Mouse (Mus musculus) hindbrain, embryonic 12.5 days (tissue): ENCODE measurements around the gene Smpd2. TPM values are rescaled to one million over a fixed set of nuclear protein-coding genes. Genes with fewer than 3 reads are reported as not detected.
A peak's percentile ranks its signal among the peaks of the same experiment; 100 is the strongest.

ENCODE experiments used
- ATAC-seq: fragments of 200-750 bp; cut with Nextera tagmentation; 2 replicates; pipeline ENCODE4 v1.8.0; 2017; ENCODE audit warnings: moderate TSS enrichment; ENCODE audit not compliant: low FRiP score
- H3K27ac ChIP-seq: fragments of 300-500 bp; sonication (generic); 2 replicates; pipeline ENCODE4 v1.5.1; 2016; ENCODE audit warnings: mild to moderate bottlenecking
- H3K27me3 ChIP-seq: fragments of 300-500 bp; sonication (generic); 2 replicates; pipeline ENCODE4 v1.6.1; 2016; ENCODE audit warnings: mild to moderate bottlenecking
- H3K36me3 ChIP-seq: fragments of 300-500 bp; sonication (generic); 2 replicates; pipeline ENCODE4 v1.6.1; 2016; ENCODE audit warnings: mild to moderate bottlenecking
- H3K4me1 ChIP-seq: fragments of 300-500 bp; sonication (generic); 2 replicates; pipeline ENCODE4 v1.6.1; 2016
- H3K4me2 ChIP-seq: fragments of 300-500 bp; sonication (generic); replicated peaks from 2 replicates; pipeline ENCODE4 v1.6.1; 2016; ENCODE audit warnings: mild to moderate bottlenecking
- H3K4me3 ChIP-seq: fragments of 300-500 bp; sonication (generic); 2 replicates; pipeline ENCODE4 v1.5.1; 2016; ENCODE audit warnings: mild to moderate bottlenecking
- H3K9ac ChIP-seq: fragments of 300-500 bp; sonication (generic); 2 replicates; pipeline ENCODE4 v1.6.1; 2016; ENCODE audit warnings: mild to moderate bottlenecking, moderate library complexity
- H3K9me3 ChIP-seq: fragments of 300-500 bp; sonication (generic); replicated peaks from 2 replicates; pipeline ENCODE4 v1.6.1; 2016; ENCODE audit warnings: mild to moderate bottlenecking
- WGBS: fragments of 180-500 bp; shearing (Covaris S2); methylation state at CpG from one replicate; pipeline ENCODE4 v1.1.7; 2016; 5-methylcytosine and 5-hydroxymethylcytosine counted together
- polyA plus RNA-seq: library from polyadenylated mRNA; unstranded; fragments of >200 nt; fragmentation: Nextera tagmentation; extraction: Ambion mirVana; gene quantifications from 2 replicates; pipeline ENCODE4 v1.2.1, GENCODE M21; 2016

Smpd2 gene
- polyA plus RNA-seq: 41.4 and 42.8 TPM in 2 replicates

DNA sequence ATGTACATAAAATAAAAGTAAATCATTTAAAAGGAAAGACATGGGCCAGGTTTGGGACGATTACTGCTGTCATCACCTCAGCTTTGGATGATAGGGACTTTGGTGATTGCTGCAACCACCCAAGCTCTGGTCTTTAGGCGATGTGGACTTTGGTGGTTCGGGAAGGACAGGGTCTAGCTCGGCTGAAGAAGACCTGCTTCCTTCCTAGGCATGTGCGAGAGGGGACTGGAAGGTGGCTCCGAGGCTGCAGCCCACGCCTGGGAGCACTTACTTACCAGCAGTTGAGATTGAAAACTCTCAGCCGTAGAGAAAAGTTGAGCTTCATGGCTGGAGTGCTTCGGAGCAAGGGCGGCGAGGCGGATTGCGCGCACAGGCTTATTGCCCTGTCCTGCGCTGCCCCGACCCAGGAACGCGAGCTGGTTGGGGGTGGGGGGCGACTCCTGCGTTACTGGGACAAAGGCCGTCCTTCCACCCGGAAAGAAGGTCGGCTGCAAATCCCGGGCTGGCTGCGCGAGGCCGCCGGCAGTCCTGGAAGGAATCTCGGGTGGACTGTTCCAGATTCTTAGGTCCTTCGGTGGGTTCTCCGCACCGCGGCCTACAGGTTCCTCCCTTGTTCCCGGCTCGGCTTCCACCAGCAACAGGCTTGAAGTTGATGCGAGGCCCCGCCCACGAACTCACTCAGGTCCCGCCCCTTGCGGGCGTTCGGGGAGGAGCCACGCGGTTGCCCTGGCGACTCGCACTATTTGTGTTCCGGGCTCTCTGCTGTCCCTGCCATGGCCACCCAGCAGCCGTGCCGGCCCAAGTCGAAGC is at the start of gene Smpd2, which contains the start of gene Ppil6:
Gene Smpd2, minus strand, starts transcription at position 662 of the 810 bp plus-strand sequence.
Gene Ppil6, plus strand, starts transcription at position 732 of the 810 bp plus-strand sequence.
- H3K27ac ChIP-seq: peak within 1 kb of the TSS; percentile 52
- H3K27me3 ChIP-seq: 0 out of 2 replicates have a peak, but pooled peaks cover 3% of the 10 kb centered on the region
- peak within 1 kb of the TSS; percentile 65 for H3K9ac ChIP-seq
- ATAC-seq: peak; percentile 94
- H3K9me3 ChIP-seq: no peaks in the 10 kb centered on the region
- peaks cover 23% of the 10 kb centered on the region for H3K4me1 ChIP-seq
- peaks cover 29% of the 10 kb centered on the region for H3K36me3 ChIP-seq
- WGBS: under 1% methylated on average over 50 of the region's 50 CpGs
- peak within 1 kb of the TSS; percentile 99 for H3K4me2 ChIP-seq
- H3K4me3 ChIP-seq: peak within 1 kb of the TSS; percentile 58

DNA sequence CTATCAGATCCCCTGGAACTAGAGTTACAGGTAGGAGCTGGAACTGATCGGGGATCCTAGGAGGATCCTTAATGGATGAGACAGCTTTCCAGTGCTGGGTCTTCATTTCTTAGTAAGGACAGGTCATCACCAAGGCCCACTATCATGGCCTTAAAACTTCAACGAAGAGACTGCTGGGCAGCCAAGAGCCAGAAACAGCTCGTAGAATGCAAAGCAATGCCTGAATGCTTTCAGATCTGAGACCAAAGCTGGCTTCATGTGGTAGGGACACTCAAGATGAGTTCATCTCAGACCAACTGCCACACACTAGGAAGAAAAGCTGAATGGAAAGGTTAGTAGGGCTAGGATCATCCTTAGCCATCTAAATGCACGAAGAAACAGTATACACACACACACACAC is 48.8 kb upstream of the Smpd2 start:
- Histone ChIP-seq H3K9me3 (no peaks in the 10 kb centered on the region), H3K4me3 (no peak overlapping the region), H3K9ac (no peak overlapping the region), H3K4me2 (no peak overlapping the region), H3K36me3 (peaks cover 38% of the 10 kb centered on the region), H3K4me1 (no peaks in the 10 kb centered on the region), H3K27me3 (no peaks in the 10 kb centered on the region), H3K27ac (no peak overlapping the region)
- ATAC-seq: no peak
- WGBS: 99% methylated on average over 4 of the region's 4 CpGs

DNA sequence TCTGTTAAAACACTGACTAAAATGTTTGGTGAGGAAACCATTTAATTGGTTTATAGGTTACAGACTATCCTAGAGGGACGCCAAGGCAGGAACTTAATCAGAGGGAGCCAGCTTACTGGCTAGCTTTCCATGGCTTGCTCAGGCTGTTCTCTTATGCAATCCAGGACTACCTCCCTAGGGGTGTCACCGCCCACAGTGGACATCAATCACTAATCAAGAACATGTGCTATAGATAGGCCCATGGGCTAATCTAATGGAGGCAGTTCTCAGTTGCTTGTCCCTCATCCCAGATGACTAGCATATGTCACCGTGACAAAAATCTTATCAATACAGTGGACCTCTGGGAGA is 47.8 kb upstream of the Smpd2 start:
- H3K36me3 ChIP-seq: peaks cover 49% of the 10 kb centered on the region
- no peak overlapping the region for H3K9ac ChIP-seq
- WGBS: 96% methylated on average over 3 of the region's 3 CpGs
- H3K4me1 ChIP-seq: no peaks in the 10 kb centered on the region
- ATAC-seq: no peak
- H3K4me2 ChIP-seq: no peak overlapping the region
- H3K9me3 ChIP-seq: no peaks in the 10 kb centered on the region
- no peak overlapping the region for H3K27ac ChIP-seq
- H3K4me3 ChIP-seq: no peak overlapping the region
- no peaks in the 10 kb centered on the region for H3K27me3 ChIP-seq

DNA sequence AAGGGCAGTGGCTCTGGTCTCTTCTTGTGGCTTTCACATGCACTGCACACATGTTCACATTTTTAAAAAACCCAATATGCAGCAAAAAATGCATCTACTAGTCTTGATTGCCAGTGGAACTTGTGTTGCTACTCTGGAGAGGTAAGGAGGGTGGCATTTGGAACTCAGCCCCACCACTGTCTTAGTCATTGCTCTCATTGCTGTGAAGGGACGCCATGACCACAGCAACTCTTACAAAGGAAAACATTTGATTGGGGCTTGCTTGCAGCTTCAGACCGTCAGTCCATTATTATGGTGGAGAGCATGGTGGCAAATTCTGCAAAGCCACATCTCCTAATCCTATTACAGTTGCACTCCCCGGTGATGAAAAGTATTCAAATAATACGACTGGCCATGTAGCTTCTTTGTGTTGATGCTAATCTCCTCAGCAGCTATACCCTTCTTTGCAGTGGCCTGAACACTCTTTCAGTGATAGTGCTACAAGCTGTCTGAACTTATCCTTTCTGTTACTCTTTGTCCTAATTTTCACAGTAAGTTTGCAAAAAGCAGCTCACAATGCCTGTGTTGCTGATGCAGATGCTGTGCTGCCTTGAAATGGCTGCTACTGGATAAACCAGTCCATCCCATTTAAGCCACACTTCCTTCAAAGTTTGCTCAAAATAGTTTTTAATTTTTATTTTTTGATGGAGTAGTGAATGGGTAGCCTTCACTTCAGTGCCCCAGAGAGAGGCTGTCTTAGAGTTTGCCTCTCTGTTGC is 47.2 kb upstream of the Smpd2 start:
- Histone ChIP-seq H3K4me2 (no peak overlapping the region), H3K4me3 (no peak overlapping the region), H3K9ac (no peak overlapping the region), H3K27me3 (no peaks in the 10 kb centered on the region), H3K36me3 (peaks cover 54% of the 10 kb centered on the region), H3K9me3 (no peaks in the 10 kb centered on the region), H3K27ac (no peak overlapping the region), H3K4me1 (no peaks in the 10 kb centered on the region)
- no peak for ATAC-seq
- 91% methylated on average over 4 of the region's 4 CpGs for WGBS

DNA sequence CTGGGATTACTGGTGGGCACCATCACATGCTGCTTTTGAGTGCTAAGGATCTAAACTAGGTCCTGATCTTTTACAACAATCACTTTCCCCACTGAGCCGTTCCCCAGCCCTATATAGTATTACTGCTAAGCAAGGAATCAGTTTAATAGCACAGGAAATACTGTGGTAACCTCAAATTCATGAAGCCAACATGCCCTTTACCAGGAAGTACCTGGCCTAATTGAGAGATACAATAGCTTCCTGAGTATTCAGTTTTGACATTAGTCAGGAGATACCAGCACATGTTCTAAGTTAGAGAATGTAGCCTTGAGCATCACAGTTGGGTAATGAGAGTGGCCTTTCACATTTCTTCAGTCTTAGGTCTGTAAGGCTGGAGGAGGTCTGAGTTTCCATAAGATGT is 46.5 kb upstream of the Smpd2 start:
- no peak for ATAC-seq
- no peaks in the 10 kb centered on the region for H3K27me3 ChIP-seq
- 97% methylated on average over 1 of the region's 1 CpGs for WGBS

DNA sequence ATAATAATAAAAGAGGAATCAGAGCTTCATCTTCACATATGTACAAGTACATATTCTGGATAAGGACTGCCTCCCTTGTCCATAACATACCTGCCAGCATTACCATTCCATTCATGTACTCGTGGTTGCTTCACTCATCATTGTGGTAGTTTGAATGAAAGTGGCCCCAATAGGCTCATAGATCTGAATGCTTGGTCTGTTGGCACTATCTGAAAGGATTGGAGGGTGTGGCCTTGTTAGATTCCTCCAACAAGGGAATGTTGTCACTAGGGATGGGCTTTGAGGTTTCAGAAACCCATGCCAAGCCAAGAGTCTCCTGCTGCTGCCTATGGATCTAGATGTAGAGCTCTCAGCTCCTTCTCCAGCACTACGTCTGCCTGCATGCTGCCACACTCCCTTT is 45.8 kb upstream of the Smpd2 start:
- Histone ChIP-seq H3K9ac (no peak overlapping the region), H3K4me2 (no peak overlapping the region), H3K27ac (no peak overlapping the region), H3K4me3 (no peak overlapping the region), H3K27me3 (no peaks in the 10 kb centered on the region), H3K9me3 (no peaks in the 10 kb centered on the region), H3K36me3 (peaks cover 62% of the 10 kb centered on the region), H3K4me1 (no peaks in the 10 kb centered on the region)
- WGBS: 92% methylated on average over 2 of the region's 2 CpGs
- ATAC-seq: no peak

More for the DNA sequence above, 46.5 kb upstream of the Smpd2 start:
- Histone ChIP-seq H3K4me2 (no peak overlapping the region), H3K27ac (no peak overlapping the region), H3K36me3 (peaks cover 56% of the 10 kb centered on the region), H3K9ac (no peak overlapping the region), H3K4me1 (no peaks in the 10 kb centered on the region), H3K4me3 (no peak overlapping the region), H3K9me3 (no peaks in the 10 kb centered on the region)

DNA sequence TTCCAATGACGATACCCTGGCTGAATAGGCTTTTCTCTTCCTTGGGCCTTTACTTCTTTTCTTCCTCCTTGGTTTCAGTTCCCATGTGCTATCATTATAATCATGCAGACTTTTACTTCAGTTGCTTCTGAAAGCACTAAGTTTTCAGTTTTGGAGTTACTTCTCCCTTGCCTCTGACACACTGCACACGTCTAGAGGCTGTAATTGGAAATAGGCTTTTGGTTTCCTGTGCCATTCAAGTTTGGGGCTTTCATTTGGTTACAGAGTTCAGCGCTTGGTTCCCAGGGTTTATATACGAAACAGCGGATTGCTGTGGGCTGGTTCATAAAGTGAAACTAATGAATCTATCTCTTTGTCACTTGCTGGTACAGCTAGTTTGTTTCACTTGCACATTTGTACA is 39.8 kb upstream of the Smpd2 start:
- no peaks in the 10 kb centered on the region for H3K9me3 ChIP-seq
- no peaks in the 10 kb centered on the region for H3K27me3 ChIP-seq
- no peak for ATAC-seq
- no peak overlapping the region for H3K4me2 ChIP-seq
- 90% methylated on average over 5 of the region's 5 CpGs for WGBS
- H3K27ac ChIP-seq: no peak overlapping the region
- H3K9ac ChIP-seq: no peak overlapping the region
- H3K4me3 ChIP-seq: no peak overlapping the region
- H3K4me1 ChIP-seq: no peaks in the 10 kb centered on the region
- H3K36me3 ChIP-seq: peaks cover 63% of the 10 kb centered on the region

DNA sequence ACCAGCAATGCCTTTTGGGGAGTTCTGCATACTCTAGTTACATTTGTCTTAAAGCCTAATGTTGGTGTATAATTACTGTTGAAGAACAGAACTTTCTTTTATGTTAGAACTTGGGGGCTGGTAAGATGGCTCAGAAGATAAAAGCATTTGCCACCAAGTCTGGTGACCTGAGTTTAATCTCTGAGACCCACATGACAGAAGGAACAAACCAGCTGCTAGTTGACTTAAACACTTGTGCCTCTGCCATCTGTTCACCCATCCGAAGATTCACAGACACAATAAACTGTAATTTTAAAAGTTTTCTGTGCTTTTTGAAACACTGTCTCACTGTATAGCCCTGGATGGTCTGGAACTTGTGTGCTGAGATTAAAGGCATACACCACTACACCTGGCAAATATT is 35.5 kb upstream of the Smpd2 start:
- H3K9me3 ChIP-seq: no peaks in the 10 kb centered on the region
- no peaks in the 10 kb centered on the region for H3K27me3 ChIP-seq
- H3K36me3 ChIP-seq: peaks cover 31% of the 10 kb centered on the region
- ATAC-seq: no peak
- H3K4me2 ChIP-seq: no peak overlapping the region
- H3K27ac ChIP-seq: no peak overlapping the region
- 72% methylated on average over 1 of the region's 1 CpGs for WGBS
- no peak overlapping the region for H3K9ac ChIP-seq
- no peak overlapping the region for H3K4me3 ChIP-seq
- H3K4me1 ChIP-seq: peaks cover 21% of the 10 kb centered on the region

DNA sequence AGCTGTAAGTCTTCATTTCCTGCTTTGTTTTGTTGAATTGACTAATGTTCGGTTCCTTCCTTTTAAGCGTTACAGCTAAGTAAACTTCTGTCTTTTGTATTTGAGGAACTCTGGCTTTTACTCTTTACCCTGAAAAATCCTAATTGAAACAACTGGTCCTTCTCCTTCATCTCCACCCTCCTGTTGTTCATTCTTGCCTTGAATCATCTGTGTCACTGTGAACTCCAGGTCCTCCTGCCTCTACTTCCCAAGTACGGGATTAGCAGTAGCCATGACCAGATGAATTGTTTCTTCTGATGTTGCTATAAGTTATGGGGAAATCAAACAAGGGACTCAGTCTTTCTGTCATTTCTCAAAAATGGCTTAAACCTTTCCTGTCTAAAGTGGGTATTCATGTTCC is 33.2 kb upstream of the Smpd2 start:
- peaks cover 14% of the 10 kb centered on the region for H3K36me3 ChIP-seq
- peaks cover 21% of the 10 kb centered on the region for H3K4me1 ChIP-seq
- 85% methylated on average over 3 of the region's 3 CpGs for WGBS
- no peaks in the 10 kb centered on the region for H3K9me3 ChIP-seq
- H3K4me2 ChIP-seq: no peak overlapping the region
- ATAC-seq: no peak
- no peak overlapping the region for H3K4me3 ChIP-seq
- H3K27me3 ChIP-seq: no peaks in the 10 kb centered on the region
- no peak overlapping the region for H3K9ac ChIP-seq
- H3K27ac ChIP-seq: no peak overlapping the region

DNA sequence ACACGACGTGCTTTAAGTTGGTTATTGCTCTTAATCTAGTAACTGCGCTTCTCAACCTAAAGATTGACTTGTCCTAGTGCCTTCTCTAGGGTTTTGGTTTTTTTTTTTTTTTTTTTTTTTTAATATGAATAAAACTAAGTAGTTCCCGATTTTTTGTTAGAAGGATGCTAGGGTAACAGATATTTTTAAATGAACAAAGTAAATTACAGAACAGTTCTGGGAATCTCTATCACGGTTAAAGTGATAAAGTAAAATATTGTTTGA is 30.2 kb upstream of the Smpd2 start:
- H3K4me2 ChIP-seq: peak overlapping the region; percentile 83
- ATAC-seq: no peak
- H3K4me1 ChIP-seq: peaks cover 21% of the 10 kb centered on the region
- H3K27me3 ChIP-seq: no peaks in the 10 kb centered on the region
- no peaks in the 10 kb centered on the region for H3K9me3 ChIP-seq
- H3K27ac ChIP-seq: no peak overlapping the region
- H3K4me3 ChIP-seq: peak overlapping the region; percentile 70
- no peaks in the 10 kb centered on the region for H3K36me3 ChIP-seq
- peak overlapping the region; percentile 88 for H3K9ac ChIP-seq
- WGBS: 8% methylated on average over 5 of the region's 5 CpGs

DNA sequence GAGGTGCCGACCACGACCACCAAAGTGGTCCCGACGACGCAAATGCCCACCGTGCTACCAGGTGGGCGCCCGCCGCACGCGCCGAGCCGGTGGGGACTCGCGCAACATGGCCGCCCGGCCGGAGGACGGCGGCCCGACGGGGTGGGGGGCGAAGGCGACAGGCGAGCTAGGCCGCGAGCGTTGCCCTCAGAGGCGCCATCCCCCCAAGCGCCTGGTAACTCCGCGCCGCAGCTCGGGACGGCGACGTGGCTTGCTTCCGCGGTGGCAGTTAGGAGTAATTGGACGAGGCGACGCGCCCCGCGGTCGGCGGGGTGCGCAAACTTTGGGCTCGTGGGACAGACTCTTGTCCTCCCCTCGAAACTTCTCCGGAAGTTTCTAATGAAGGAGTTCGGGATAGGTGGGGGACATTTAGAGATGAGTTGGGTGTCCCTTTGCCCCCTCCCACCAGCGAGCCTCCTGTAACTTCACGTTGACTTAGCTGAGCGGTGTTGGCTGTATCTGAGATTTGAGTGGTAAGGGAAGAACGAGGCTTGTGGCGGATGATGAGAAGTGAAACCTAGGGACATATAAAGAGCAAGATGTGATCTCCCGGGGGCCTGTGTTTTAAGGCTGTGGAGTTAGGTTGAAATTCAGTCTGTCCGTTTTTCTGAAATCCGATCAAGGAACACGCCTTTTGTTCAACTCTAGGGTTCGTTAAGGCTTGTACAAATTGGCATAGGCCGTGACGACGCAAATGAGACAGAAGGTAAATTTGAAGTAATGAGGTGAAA is 29.7 kb upstream of the Smpd2 start:
- peak; percentile 65; the same call in 1 of the 2 replicates for ATAC-seq
- peak overlapping the region; percentile 83 for H3K4me2 ChIP-seq
- no peaks in the 10 kb centered on the region for H3K27me3 ChIP-seq
- H3K9ac ChIP-seq: peak overlapping the region; percentile 88
- no peaks in the 10 kb centered on the region for H3K9me3 ChIP-seq
- no peaks in the 10 kb centered on the region for H3K36me3 ChIP-seq
- peak overlapping the region; percentile 70 for H3K4me3 ChIP-seq
- H3K27ac ChIP-seq: peak overlapping the region; percentile 94
- WGBS: under 1% methylated on average over 64 of the region's 65 CpGs
- H3K4me1 ChIP-seq: peaks cover 21% of the 10 kb centered on the region

DNA sequence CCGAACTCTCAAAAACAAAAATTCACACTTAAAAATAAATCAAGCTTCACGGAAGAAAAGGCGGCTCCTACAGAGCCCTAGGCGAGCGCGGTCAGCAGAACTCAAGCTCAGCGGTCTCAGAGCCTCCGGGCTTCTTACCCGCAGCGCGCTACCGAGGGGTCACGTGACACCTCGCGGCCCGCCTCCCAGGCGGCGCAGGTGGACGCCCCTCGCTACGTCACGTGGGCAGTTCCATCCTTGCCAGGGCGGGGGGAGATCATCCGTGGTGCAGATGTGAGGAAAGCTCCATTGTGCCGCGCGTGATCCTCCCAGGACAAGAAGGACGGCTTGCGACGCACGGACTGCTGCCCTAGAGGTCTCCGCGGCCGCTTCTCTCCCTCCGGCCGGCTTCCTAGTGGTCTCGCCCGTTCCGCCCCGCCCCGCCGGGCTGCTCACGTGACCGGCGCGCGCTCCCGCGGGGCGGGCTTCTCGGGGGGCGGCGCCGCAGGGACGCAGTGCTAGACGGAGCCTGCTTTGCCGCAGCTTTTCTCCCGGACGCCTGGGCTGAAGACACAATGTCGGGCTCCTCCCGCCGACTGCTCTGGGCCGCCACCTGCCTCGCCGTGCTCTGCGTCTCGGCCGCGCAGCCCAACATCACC is 28.9 kb upstream of the Smpd2 start, which contains the start of gene Cd164:
Gene Cd164, plus strand, starts transcription at position 434 of the 638 bp plus-strand sequence.
- Histone ChIP-seq H3K4me1 (peaks cover 21% of the 10 kb centered on the region), H3K4me2 (peak within 1 kb of the TSS; percentile 83), H3K9ac (peak within 1 kb of the TSS; percentile 88), H3K27me3 (no peaks in the 10 kb centered on the region), H3K27ac (peak within 1 kb of the TSS; percentile 94), H3K4me3 (peak within 1 kb of the TSS; percentile 70), H3K36me3 (no peaks in the 10 kb centered on the region), H3K9me3 (no peaks in the 10 kb centered on the region)
- WGBS: under 1% methylated on average over 68 of the region's 69 CpGs
- ATAC-seq: peak; percentile 96
